Mouse (Mus musculus) spleen, postnatal 10 days (tissue): Measurements from ENCODE around the gene Ttll5.

Source experiments
- DNase-seq, 2 experiments: peaks; one replicate each; pipeline ENCODE4 v3.0.0; 2021 to 2022; ENCODE audit warnings: low spot score in 2 of 2

Ttll5 gene

GRCm38 (mm10) chr12:86095806-86096205, 271.3 kb downstream of the Ttll5 start:
- no peak for DNase-seq

GRCm38 (mm10) chr12:86097781-86098180, 273.3 kb downstream of the Ttll5 start:
- DNase-seq: no peak

GRCm38 (mm10) chr12:86100711-86101110, 276.3 kb downstream of the Ttll5 start:
- DNase-seq: no peak

- no peak for DNase-seq
Measured at GRCm38 (mm10) chr12:86102686-86103085, 278.2 kb downstream of the Ttll5 start.

GRCm38 (mm10) chr12:86103391-86103790, 278.9 kb downstream of the Ttll5 start:
- no peak for DNase-seq

GRCm38 (mm10) chr12:86103852-86104251, 279.4 kb downstream of the Ttll5 start:
- DNase-seq: no peak

- DNase-seq: no peak
Measured at GRCm38 (mm10) chr12:86104297-86104696, 279.8 kb downstream of the Ttll5 start.

GRCm38 (mm10) chr12:86105546-86105945, 281.1 kb downstream of the Ttll5 start:
- no peak for DNase-seq

- no peak for DNase-seq
Measured at GRCm38 (mm10) chr12:86106086-86106485, 281.6 kb downstream of the Ttll5 start.

GRCm38 (mm10) chr12:86107645-86108044, 283.2 kb downstream of the Ttll5 start:
- DNase-seq: no peak

- peak in 1 of 2 experiments; percentile 29 for DNase-seq
Measured at GRCm38 (mm10) chr12:86109531-86109930, 285.1 kb downstream of the Ttll5 start.

GRCm38 (mm10) chr12:86110637-86111036, 286.2 kb downstream of the Ttll5 start:
- DNase-seq: peak in 1 of 2 experiments; percentile 51
